Mouse (Mus musculus) brain, embryonic 18.5 days (tissue): ENCODE measurements at regions not wholly inside any gene's neighbourhood (a gene's known extent, or its start where the extent isn't known, plus 50 kb on each side); places are given as distances from the start of the nearest gene placed in this dataset.

Source experiments
- DNase-seq: peaks from one replicate; pipeline ENCODE4 v3.0.0-alpha.2; 2012; ENCODE audit warnings: low read depth, low spot score

DNA sequence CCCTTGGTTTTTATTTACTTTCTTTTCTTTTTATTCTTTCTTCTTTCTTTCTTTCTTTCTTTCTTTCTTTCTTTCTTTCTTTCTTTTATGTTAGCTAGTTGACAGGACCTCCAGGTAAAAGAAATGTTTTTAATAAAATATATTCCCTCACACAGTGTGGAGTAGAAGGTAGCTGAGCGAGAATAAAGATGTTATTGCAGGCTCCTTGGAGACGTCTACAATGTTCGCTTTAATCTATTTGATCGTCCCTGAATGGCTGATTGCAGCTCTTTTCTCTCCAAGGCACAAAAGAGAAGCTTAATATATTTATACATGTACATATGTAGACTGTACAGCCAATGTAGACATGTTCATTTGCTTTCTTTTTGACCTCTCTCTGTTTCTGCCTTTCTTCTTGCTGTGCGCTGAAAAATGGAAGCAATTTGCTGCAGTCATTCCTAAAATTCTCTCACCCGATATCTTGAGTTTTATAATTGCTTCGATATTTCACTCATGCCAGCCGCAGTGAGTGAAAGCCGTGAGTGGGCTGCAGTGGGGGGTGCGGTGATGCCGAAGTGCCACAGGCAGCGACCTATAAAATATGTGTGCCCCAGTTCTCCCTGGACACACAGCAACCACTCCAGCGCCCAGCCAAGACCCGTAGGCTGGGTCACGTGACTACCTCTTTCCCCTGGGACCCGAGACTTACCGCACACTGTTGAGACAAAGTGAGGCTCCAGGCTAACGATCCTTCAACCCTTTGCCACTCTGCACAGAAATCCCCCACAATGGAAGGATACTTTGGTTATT lies 237.9 kb upstream of the Arglu1 start:
- DNase-seq, result no peak

DNA sequence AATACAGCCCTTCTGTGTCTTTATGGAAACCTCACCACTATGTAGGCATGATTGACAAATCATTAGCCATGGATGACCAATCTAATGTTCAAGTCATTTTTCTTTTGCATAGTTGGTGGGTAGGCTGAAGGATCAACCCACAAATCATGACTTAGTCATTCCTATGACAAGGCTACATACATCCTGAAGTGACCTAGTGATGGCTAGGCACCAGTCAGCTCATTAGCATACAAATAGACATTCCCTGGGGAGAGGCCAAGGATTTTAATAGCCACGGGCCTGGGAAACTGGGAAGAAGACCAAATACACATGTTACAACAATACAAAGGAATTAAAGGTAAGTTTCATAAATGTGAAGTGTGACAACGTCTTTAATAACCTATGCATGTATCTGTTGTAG lies 231.1 kb upstream of the Arglu1 start:
- DNase-seq, result no peak

GRCm38 (mm10) chr8:8919582-8920503 lies 229.5 kb upstream of the Arglu1 start:
- no peak for DNase-seq

DNA sequence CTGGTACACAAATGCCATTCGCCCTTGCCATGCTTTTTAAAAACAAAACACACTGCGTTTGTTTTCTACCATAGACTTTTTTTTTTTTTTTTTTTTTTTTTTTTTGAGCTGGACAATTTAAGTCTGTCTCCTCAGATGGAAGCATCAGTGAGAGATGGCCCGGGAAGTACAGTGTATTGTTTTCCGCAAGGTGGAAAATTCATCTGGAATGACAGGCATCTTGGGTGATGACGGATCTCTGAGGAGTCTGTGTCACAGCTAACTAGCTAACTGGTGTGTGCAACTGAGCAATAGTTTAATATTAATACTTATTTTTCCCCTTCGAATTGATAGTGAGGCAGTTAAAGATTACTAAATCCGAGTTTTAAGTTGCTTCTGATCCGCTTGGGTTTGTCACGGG lies 228.7 kb upstream of the Arglu1 start:
- DNase-seq, result no peak

- DNase-seq, result no peak
Measured at GRCm38 (mm10) chr8:8907478-8908165, 217.3 kb upstream of the Arglu1 start.

DNA sequence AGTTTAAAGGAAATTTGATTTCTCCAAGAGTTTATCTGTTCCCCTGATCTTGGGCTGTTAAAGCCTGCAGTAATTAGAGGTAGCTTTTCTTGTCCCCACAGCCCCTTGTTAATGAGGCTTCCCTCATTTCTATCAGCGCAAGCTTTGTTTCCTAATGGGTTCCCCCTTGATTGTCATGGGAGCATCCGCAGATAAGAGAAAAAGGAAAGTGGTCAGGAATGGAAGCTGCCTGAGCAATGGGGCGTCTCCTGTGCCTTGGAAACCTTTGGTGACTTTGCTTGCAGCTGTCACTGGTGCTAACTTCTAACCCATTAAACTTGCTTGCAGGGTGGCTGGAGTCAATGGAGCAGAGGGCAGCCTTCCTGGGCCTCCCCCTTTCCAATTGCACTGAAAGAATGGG lies 202.7 kb upstream of the Arglu1 start:
- no peak for DNase-seq

DNA sequence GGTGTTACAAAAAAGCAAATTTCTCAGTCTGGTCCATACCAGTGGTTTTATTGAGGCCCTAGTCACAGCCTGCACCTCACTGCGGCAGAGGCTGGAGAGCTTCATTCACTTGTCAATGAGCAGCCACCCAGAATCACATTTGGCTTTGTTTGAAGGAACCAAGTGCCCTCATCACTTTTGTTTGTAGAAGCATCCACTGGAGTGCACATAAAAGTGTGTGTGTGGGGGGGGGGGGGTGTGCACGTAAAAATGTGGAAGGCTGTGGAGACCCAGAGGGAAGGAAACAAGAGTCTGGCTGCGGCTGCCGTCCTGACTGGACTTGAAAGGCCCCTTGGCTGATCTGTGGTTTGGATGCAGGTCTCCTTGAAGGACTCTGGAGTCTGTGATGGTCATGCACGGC lies 187.0 kb upstream of the Arglu1 start:
- DNase-seq, result no peak

DNA sequence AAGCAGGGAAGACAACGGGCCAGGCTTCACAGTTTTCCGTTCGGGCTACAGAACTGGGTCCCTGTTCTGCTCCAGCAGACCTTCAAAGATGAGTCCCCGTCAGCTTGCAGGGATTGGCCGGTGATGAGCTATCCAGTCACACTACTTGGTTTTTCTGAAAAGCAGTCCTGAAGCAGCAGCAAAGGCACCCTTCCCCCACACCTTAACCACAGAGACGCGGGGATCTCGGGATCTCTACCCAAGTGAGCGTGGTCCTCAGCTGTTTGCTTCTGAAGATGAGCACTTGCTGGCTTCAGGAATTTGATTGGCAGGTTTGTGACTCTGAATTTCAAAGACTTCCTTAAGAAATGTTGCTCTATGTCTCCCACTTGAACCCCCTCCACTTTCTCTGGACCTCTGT lies 186.6 kb upstream of the Arglu1 start:
- no peak for DNase-seq

- DNase-seq, result no peak
Measured at GRCm38 (mm10) chr8:8876469-8876868, 186.1 kb upstream of the Arglu1 start.

GRCm38 (mm10) chr8:8871938-8872337 lies 181.6 kb upstream of the Arglu1 start:
- no peak for DNase-seq

DNA sequence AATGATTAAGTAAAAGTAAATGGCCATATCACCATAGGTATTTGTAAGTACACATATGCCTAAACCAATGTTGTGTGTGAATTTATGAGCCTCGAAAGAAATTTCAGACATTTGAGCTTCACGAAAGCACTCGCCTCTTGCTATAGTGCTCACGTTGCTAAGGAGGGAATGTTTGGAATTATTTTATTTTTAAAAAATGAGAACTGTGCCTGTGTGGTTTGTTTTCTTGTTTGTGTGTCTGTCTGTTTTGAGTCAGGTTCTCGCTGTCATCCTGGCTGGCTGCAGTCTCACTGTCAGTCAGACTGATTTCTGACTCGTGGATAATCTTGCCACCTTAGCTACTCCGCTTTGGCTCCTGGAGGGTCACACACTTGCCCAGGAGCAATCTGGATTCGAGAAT lies 180.7 kb upstream of the Arglu1 start:
- DNase-seq, result no peak

GRCm38 (mm10) chr8:8870487-8870886 lies 180.2 kb upstream of the Arglu1 start:
- no peak for DNase-seq

DNA sequence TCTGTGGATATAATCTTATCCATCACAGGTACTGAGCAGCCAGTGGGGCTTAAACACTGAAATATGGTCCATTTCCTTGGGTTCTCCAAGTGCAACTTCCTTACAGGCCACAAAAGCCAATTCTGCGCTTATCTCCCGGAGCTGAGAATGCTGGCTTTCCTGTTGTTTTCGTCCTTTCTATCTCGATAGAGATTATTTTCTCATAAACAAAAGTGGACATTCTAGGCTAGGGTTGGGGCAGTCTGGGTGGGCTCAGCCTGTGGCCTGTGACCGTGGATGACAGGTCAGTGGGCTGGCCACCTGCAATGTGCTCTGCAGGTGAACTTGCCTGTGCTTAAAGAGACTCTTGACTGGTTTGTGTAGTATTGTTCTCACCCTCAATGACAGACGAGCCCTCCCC lies 179.0 kb upstream of the Arglu1 start:
- no peak for DNase-seq

GRCm38 (mm10) chr8:8867924-8868323 lies 177.6 kb upstream of the Arglu1 start:
- no peak for DNase-seq

DNA sequence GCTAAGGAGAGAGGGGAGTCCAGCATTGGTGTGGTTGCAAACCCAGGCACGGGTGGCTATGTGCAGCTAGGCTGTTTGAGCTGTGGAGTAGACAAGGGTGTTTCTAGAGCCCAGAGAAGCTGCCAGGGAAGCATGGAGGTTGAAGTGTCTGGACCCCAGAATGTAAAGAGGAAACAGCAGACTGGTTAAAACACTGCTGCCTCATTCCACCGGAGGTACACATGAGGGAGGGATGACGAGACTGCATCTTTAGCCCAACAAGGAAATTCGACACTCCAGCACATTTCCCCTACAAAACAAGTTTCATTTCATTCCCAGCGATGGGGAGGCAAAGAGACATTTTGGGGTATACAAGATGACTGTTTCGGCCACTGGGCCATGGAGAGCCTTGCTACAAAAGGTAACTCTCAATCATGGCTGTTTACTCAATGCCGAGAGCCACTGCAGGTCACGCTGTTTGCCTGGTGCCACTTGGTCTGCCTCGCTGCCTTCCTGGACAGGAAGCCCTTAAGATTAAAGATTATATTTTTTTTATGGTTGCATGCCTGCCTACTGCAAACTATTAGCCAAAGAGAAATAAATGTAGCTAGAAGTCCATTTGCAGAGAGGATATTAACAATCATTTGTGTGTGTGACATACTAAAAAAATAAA lies 176.9 kb upstream of the Arglu1 start:
- DNase-seq, result no peak

GRCm38 (mm10) chr8:8862767-8863166 lies 172.4 kb upstream of the Arglu1 start:
- no peak for DNase-seq

DNA sequence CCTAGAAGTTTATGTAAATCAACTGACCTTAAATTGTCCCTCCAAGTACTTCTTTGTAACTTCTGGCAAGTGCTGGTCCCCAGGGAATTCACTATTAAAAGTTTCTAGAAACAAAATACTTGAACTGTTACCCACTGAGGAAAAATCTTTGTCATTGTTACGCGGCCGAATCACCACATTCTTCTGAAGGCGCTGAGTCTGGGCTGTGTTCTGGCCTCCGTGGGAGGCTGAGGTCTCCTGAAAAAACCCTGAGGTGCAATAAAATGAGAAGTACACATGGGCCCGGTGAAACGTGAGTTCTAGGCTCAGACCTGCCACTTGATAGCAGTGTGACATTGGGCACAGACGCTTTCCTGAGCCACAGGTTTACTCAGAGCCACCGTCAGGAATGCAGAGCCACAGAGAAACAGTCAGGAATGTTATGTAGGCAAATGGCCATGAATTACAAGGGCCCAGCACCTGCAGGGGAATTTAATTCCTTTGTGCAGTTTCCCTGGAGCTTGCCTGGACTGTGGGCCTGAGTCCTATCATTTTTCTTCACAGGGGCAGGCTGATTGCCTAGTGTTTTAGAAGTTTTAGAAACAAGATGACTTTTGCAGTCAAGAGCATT lies 171.1 kb upstream of the Arglu1 start:
- DNase-seq, result no peak

DNA sequence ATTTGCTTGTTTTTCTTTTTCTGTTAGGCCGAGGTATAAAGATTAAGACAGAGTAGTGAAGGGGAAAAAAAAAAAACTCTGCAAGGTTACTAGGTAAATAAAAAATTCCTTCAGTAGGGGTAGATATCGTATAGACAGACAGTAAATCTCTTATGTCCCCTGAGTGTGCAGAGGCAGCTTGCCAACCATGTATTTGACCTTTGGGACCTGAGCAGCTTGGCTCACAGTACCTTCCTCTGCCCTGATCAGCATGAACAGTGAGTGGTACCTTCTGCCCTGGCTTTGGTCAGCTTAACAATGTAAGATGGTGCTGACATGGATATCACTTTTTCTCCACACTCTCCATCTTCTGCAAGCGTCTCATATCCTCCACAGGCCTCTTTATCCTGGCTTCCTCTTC lies 168.3 kb upstream of the Arglu1 start:
- DNase-seq, result no peak

- DNase-seq, result no peak
Measured at GRCm38 (mm10) chr8:8852656-8853366, 162.5 kb upstream of the Arglu1 start.

DNA sequence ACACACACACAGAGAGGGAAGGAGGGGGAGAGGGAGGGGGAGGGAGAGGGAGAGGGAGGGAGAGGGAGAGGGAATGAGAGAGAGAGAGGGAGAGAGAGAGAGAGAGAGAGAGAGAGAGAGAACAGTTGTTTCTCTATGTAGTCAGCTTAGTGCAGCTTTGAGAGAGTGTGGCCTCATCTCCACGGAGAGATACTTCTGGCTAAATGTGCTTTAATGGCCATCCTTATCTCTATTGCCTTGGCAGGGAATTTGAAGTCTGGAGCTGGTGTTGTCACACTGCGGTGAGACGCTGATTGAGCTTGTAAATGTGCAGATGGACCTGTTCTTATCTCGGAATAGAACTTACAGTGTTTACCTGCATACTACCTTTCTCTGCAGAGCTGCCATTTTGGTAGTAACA lies 160.9 kb upstream of the Arglu1 start:
- DNase-seq, result no peak

DNA sequence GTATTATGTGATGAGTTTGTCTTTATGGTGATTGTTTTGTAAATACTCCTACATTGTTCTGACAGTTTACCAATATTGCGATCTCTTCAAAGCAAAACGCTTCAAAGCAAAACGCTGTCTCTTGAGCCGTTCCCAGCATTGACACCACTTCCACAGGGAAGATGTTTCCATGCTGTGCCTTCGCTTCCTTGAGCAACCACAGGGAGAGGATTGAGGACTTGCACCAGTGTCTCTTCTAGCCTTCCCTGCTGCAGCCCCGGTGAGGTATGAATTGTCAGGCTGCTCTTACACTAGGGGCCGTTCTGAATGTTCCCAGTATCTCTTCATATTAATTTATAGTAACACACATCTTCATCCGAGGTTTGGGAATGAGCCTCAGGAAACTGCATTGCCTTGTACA lies 160.4 kb upstream of the Arglu1 start:
- DNase-seq, result no peak
